Mouse (Mus musculus) forelimb bud, embryonic 11.5 days (tissue): ENCODE results near the gene Hoxc8.

ENCODE experiments used
- DNase-seq: peaks from one replicate; pipeline ENCODE4 v3.0.0-alpha.2; 2012; ENCODE audit warnings: low read depth, low spot score

Gene Hoxc8

GRCm38 (mm10) chr15:102981379-102982288 is 8.8 kb upstream of the Hoxc8 start:
- DNase-seq: peak; percentile 75

GRCm38 (mm10) chr15:102983716-102984115 is 6.7 kb upstream of the Hoxc8 start:
- DNase-seq: no peak

GRCm38 (mm10) chr15:102984521-102984920 is 5.9 kb upstream of the Hoxc8 start:
- DNase-seq: no peak

- DNase-seq: no peak
These were observed 5.5 kb upstream of the Hoxc8 start for GRCm38 (mm10) chr15:102984925-102985324.

- DNase-seq: peak; percentile 95
These were observed 3.1 kb upstream of the Hoxc8 start for GRCm38 (mm10) chr15:102987124-102987833.

- DNase-seq: no peak
These were observed 2.3 kb upstream of the Hoxc8 start for GRCm38 (mm10) chr15:102988078-102988477.

- DNase-seq: no peak
These were observed 1.4 kb downstream of the Hoxc8 start for GRCm38 (mm10) chr15:102991782-102992181.

- DNase-seq: no peak
These were observed 1.8 kb downstream of the Hoxc8 start for GRCm38 (mm10) chr15:102992206-102992605.

- DNase-seq: no peak
These were observed 2.5 kb downstream of the Hoxc8 start for GRCm38 (mm10) chr15:102992863-102993262.

GRCm38 (mm10) chr15:102996548-102996947 is 6.1 kb downstream of the Hoxc8 start:
- DNase-seq: no peak

- no peak for DNase-seq
These were observed 7.0 kb downstream of the Hoxc8 start for GRCm38 (mm10) chr15:102997431-102997830.

- peak; percentile 83 for DNase-seq
These were observed 7.5 kb downstream of the Hoxc8 start, which contains the start of gene Hoxc6 for GRCm38 (mm10) chr15:102997939-102998355. TSS of gene Hoxc6 (plus strand) at chr15:102998257.

GRCm38 (mm10) chr15:102998608-102999182 is 8.3 kb downstream of the Hoxc8 start:
- no peak for DNase-seq

- peak; percentile 85 for DNase-seq
These were observed 8.9 kb downstream of the Hoxc8 start for GRCm38 (mm10) chr15:102999183-102999831.

GRCm38 (mm10) chr15:102999955-103000354 is 9.5 kb downstream of the Hoxc8 start:
- DNase-seq: no peak

GRCm38 (mm10) chr15:103000501-103000901 is 10.1 kb downstream of the Hoxc8 start:
- no peak for DNase-seq

GRCm38 (mm10) chr15:103001370-103001769 is 11.0 kb downstream of the Hoxc8 start:
- no peak for DNase-seq

- no peak for DNase-seq
These were observed 11.7 kb downstream of the Hoxc8 start for GRCm38 (mm10) chr15:103002156-103002555.

- DNase-seq: no peak
These were observed 12.5 kb downstream of the Hoxc8 start for GRCm38 (mm10) chr15:103002821-103003448.

GRCm38 (mm10) chr15:103005308-103005707 is 14.9 kb downstream of the Hoxc8 start:
- no peak for DNase-seq

- no peak for DNase-seq
These were observed 15.4 kb downstream of the Hoxc8 start for GRCm38 (mm10) chr15:103005797-103006196.
